Mouse (Mus musculus) frontal cortex, postnatal 14 days (tissue): ENCODE measurements around the gene Egf.
A peak's percentile ranks its signal among the peaks of the same experiment; 100 is the strongest.

Experiments used
- DNase-seq, 2 experiments: peaks; one replicate each; pipeline ENCODE4 v3.0.0; 2022; ENCODE audit warnings: low spot score in 2 of 2

Gene Egf

GRCm38 (mm10) chr3:129723311-129723710, 31.8 kb downstream of the Egf start:
- DNase-seq, result no peak

GRCm38 (mm10) chr3:129714542-129715145, 40.5 kb downstream of the Egf start:
- DNase-seq, result no peak

- DNase-seq, result peak in 1 of 2 experiments; percentile 31
Measured at GRCm38 (mm10) chr3:129708157-129708556, 47.0 kb downstream of the Egf start.

GRCm38 (mm10) chr3:129698882-129699281, 56.2 kb downstream of the Egf start:
- no peak for DNase-seq

GRCm38 (mm10) chr3:129698365-129698764, 56.8 kb downstream of the Egf start:
- no peak for DNase-seq

GRCm38 (mm10) chr3:129697691-129698090, 57.4 kb downstream of the Egf start:
- DNase-seq, result no peak

- no peak for DNase-seq
Measured at GRCm38 (mm10) chr3:129695943-129696342, 59.2 kb downstream of the Egf start.

GRCm38 (mm10) chr3:129693581-129693980, 61.5 kb downstream of the Egf start:
- DNase-seq, result no peak

- DNase-seq, result no peak
Measured at GRCm38 (mm10) chr3:129692816-129693215, 62.3 kb downstream of the Egf start.

- no peak for DNase-seq
Measured at GRCm38 (mm10) chr3:129687429-129687828, 67.7 kb downstream of the Egf start.

GRCm38 (mm10) chr3:129686698-129687333, 68.3 kb downstream of the Egf start:
- DNase-seq, result peak in 1 of 2 experiments; percentile 42

- no peak for DNase-seq
Measured at GRCm38 (mm10) chr3:129686196-129686595, 68.9 kb downstream of the Egf start.

- DNase-seq, result no peak
Measured at GRCm38 (mm10) chr3:129683060-129683679, 71.9 kb downstream of the Egf start.

- peak in 1 of 2 experiments; percentile 30 for DNase-seq
Measured at GRCm38 (mm10) chr3:129682389-129682788, 72.7 kb downstream of the Egf start.

GRCm38 (mm10) chr3:129681841-129682240, 73.3 kb downstream of the Egf start:
- DNase-seq, result no peak

- no peak for DNase-seq
Measured at GRCm38 (mm10) chr3:129680258-129680657, 74.9 kb downstream of the Egf start.

GRCm38 (mm10) chr3:129675923-129676322, 79.2 kb downstream of the Egf start:
- DNase-seq, result no peak

GRCm38 (mm10) chr3:129663906-129664305, 91.2 kb downstream of the Egf start:
- no peak for DNase-seq

- no peak for DNase-seq
Measured at GRCm38 (mm10) chr3:129658776-129659175, 96.3 kb downstream of the Egf start.

GRCm38 (mm10) chr3:129657775-129658174, 97.3 kb downstream of the Egf start:
- no peak for DNase-seq

GRCm38 (mm10) chr3:129657222-129657621, 97.9 kb downstream of the Egf start:
- no peak for DNase-seq

GRCm38 (mm10) chr3:129656540-129656939, 98.6 kb downstream of the Egf start:
- no peak for DNase-seq

- DNase-seq, result no peak
Measured at GRCm38 (mm10) chr3:129652476-129652875, 102.6 kb downstream of the Egf start.
